ENCODE assay signal across 16 mouse cellular contexts in the genomic region with DNA sequence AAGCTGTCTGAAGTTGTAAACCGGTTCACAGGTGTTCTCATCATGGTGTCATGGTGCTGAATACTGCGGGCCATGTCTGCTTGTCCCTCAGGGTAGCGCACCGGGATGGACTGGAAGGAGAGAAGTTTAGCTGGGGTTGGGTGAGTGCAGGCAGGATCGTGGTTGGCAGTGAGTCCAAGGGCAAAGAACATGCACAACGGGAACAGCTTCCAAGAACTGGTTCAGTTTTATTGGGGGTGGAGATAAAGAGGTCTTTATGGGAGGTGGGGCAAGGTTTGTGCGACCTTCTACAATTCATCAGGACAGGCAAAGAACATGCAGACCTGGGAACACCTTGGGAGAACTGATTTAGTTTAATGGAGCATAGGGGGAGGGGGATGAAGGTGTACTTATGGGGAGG.
"Had no signal": no experiment of that assay in that cellular context is flagged by ENCODE, and none has a peak within 500 bp of the region (broad histone marks: within the 10 kb centered on the region; RNA-seq: fewer than 3 reads in every experiment).

No protein-coding gene starts in this region.

- H3K4me3 ChIP-seq: layer of hippocampus, adult 2 months; left cerebral cortex, adult 2 months; liver, embryonic 12.5 days; liver, embryonic 15.5 days; lung, embryonic 15.5 days; megakaryocyte, embryonic 14.5 days; midbrain, embryonic 10.5 days; midbrain, embryonic 13.5 days had no signal

- H3K27me3 ChIP-seq: liver, embryonic 12.5 days; liver, embryonic 15.5 days; lung, embryonic 15.5 days; megakaryocyte, embryonic 14.5 days; midbrain, embryonic 13.5 days had no signal

- H3K9me3 ChIP-seq: liver, embryonic 12.5 days; liver, embryonic 15.5 days; lung, embryonic 15.5 days; megakaryocyte, embryonic 14.5 days; midbrain, embryonic 10.5 days; midbrain, embryonic 13.5 days had no signal

- H3K4me2 ChIP-seq: liver, embryonic 12.5 days; liver, embryonic 15.5 days; lung, embryonic 15.5 days; midbrain, embryonic 13.5 days had no signal

- H3K4me1 ChIP-seq: liver, embryonic 12.5 days; liver, embryonic 15.5 days; lung, embryonic 15.5 days; megakaryocyte, embryonic 14.5 days; midbrain, embryonic 10.5 days; midbrain, embryonic 13.5 days had no signal

- H3K36me3 ChIP-seq: liver, embryonic 12.5 days; liver, embryonic 15.5 days; lung, embryonic 15.5 days; midbrain, embryonic 10.5 days; midbrain, embryonic 13.5 days had no signal

- DNase-seq: kidney, postnatal 25 days; layer of hippocampus, adult 9-11 months; lung, adult 18-20 months; lung, postnatal 10 days; lung, postnatal 36 days; thymus, adult 18-20 months; thymus, postnatal 36 days had no signal

- H3K9ac ChIP-seq: liver, embryonic 12.5 days; liver, embryonic 15.5 days; lung, embryonic 15.5 days; midbrain, embryonic 13.5 days had no signal

- ATAC-seq: liver, embryonic 12.5 days; midbrain, embryonic 13.5 days had no signal

- H3K27ac ChIP-seq: kidney, postnatal 0 days; layer of hippocampus, adult 2 months; left cerebral cortex, adult 2 months; liver, embryonic 12.5 days; liver, embryonic 15.5 days; lung, embryonic 15.5 days; midbrain, embryonic 10.5 days; midbrain, embryonic 13.5 days had no signal
